Mouse (Mus musculus) ZHBTc4 (cell line): ENCODE measurements around the gene Cdk18.

Source experiments
- DNase-seq: peaks from one replicate; pipeline ENCODE4 v3.0.0-alpha.2; 2011; ENCODE audit warnings: low read depth, low spot score

The Cdk18 gene

GRCm38 (mm10) chr1:132065475-132066172 lies 73.9 kb downstream of the Cdk18 start:
- no peak for DNase-seq

- no peak for DNase-seq
Measured at GRCm38 (mm10) chr1:132065001-132065400, 74.5 kb downstream of the Cdk18 start.

- DNase-seq: no peak
Measured at GRCm38 (mm10) chr1:132063096-132063495, 76.4 kb downstream of the Cdk18 start.
